Mouse (Mus musculus): ENCODE results near the gene Plscr4.

GRCm38 (mm10) chr9:92467724-92468123 lies 10.6 kb downstream of the Plscr4 start:
- TF ChIP-seq NRF1 (IDR thresholded peaks at IDR 0.05; ENCODE audit: insufficient read depth, low read depth, low read length, poor library complexity, severe bottlenecking) (no peak), EP300 (IDR thresholded peaks at IDR 0.05; ENCODE audit: low read depth in 1 of 2, low read length in 2 of 2) (no peak), MEF2A (IDR thresholded peaks at IDR 0.05; ENCODE audit: extremely low read depth, insufficient replicate concordance, low read depth, low read length, poor library complexity, severe bottlenecking) (no peak), POLR2A (IDR thresholded peaks at IDR 0.05; ENCODE audit: control insufficient read depth in 1 of 2, insufficient read depth in 1 of 2, low read depth in 1 of 2, low read length in 2 of 2, poor library complexity in 1 of 2) (no peak), CTCF (IDR thresholded peaks at IDR 0.05 in 2 of 3, conservative IDR thresholded peaks at IDR 0.05 in 1 of 3; ENCODE audit: control insufficient read depth in 1 of 3, insufficient read depth in 1 of 3, low read depth in 2 of 3, low read length in 3 of 3, poor library complexity in 1 of 3, severe bottlenecking in 1 of 3) (no peak)
